Mouse (Mus musculus) A20 (cell line): ENCODE results near the gene Nipa1.

Experiments used
- DNase-seq: peaks from one replicate; pipeline ENCODE4 v3.0.0-alpha.2; 2011; ENCODE audit warnings: low read depth, low spot score

The Nipa1 gene

DNA sequence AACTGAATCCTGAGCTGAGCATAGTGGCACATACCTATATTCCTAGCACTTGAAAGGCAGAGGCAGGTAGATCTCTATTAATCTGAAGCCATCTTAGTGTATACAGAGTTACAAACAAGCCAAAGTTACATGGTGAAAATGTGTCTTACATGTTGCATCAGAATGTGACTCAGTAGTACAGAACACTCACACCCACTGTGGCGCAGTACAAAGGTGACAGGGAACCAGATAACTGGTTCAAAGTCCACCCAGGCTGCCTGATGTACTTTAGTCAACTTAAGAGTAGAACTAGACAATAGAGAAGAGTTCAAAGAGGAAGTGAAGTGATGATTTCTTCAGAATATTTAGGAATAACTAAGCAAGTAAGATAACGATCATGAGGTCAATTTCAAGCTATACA is 84.7 kb downstream of the Nipa1 start:
- DNase-seq = no peak

DNA sequence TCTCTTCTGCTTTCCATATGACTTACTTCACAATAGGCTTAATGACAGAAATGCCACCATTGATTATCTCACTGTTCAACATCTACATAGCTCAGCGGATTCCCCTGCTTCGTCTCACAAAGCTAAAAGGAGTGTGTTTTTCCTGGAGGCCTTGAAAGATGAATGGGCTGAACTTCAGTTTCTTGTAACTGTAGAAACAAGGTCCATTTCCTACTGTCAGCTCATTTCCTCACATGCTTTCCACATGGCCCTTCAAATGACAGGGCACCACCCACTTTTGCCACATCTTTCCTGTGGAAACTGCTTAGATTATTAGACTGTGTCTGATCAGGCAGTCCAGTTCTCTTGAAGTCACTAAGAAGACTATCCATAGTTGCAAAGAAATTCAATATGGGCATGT is 91.1 kb downstream of the Nipa1 start:
- DNase-seq = no peak
